Mouse (Mus musculus) embryonic fibroblast, embryonic 13.5 days (primary cell): ENCODE data around the gene Hnrnpul2. TPM values are rescaled to one million over a fixed set of nuclear protein-coding genes. Genes with fewer than 3 reads are reported as not detected.
"Not testable (repeated sequence)": the region's sequence is repeated elsewhere in the genome, so short reads cannot be mapped to it uniquely, and the experiment has no call there.

Experiments used
- H3K27ac ChIP-seq: 2 replicates; pipeline ENCODE4 v1.5.1; 2012; ENCODE audit warnings: low read length, control low read depth, inconsistent platforms; ENCODE audit not compliant: insufficient read depth
- H3K4me1 ChIP-seq: 2 replicates; pipeline ENCODE4 v1.6.1; 2011; ENCODE audit warnings: low read length; ENCODE audit not compliant: control insufficient read depth, insufficient read depth
- H3K4me3 ChIP-seq: 2 replicates; pipeline ENCODE4 v1.5.1; 2011; ENCODE audit warnings: mild to moderate bottlenecking, control low read depth, low read length; ENCODE audit not compliant: insufficient read depth
- CTCF ChIP-seq: IDR thresholded peaks from 2 replicates; pipeline ENCODE4 v1.5.1; 2011; ENCODE audit warnings: mild to moderate bottlenecking, control low read depth, low read length, moderate library complexity, borderline replicate concordance; ENCODE audit not compliant: insufficient read depth
- POLR2A ChIP-seq: IDR thresholded peaks from 2 replicates; pipeline ENCODE4 v1.6.1; 2011; ENCODE audit warnings: low read depth, mild to moderate bottlenecking, control low read depth, low read length, moderate library complexity
- polyA plus RNA-seq: library from polyadenylated mRNA; stranded (reverse); fragments of >200 nt; gene quantifications from 2 replicates; pipeline ENCODE4 v1.2.4, GENCODE M21; 2011; ENCODE audit warnings: low read depth; ENCODE audit not compliant: missing spikeins, insufficient read length

Hnrnpul2 gene
- polyA plus RNA-seq, 1 experiment: 98.7 TPM

DNA sequence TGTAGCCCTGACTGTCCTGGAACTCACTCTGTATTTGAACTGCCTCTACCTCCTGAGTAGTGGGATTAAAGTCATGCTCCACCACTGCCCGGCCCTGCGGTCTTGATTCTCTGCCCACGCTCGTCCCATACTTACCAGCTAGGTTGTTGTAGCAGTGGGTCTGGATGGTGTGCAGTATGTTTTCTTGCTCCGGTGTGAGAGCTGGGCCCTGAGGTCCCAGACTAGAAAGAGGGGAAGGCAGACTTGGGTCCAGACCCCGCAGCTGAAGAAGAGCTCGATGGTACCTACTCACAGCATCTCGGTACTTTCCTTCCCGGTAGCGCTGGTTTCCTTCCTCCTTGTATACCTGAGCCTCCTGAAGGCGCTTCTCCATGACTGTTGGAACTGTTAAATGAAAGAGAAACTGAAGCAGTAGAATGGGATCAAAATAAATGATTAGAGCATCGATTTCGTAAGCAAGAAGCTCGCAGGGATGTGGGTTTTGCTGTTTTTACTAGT is 1.5 kb upstream of the Hnrnpul2 start:
- no peaks in the 10 kb centered on the region; the same call in 1 of the 2 replicates for H3K4me1 ChIP-seq
- H3K4me3 ChIP-seq: peak overlapping the region; percentile 88
- peak overlapping the region; percentile 96 for H3K27ac ChIP-seq
- TF ChIP-seq POLR2A (no peak; the same call in 1 of the 2 replicates), CTCF (no peak)

- H3K4me1 ChIP-seq: no peaks in the 10 kb centered on the region; the same call in 1 of the 2 replicates
- peak within 1 kb of the TSS; percentile 97 for H3K27ac ChIP-seq
- peak; percentile 81 for TF ChIP-seq POLR2A
- TF ChIP-seq CTCF: no peak
- H3K4me3 ChIP-seq: peak within 1 kb of the TSS; percentile 95
These were observed 812 bp upstream of the Hnrnpul2 start, which contains the start of gene Ttc9c for GRCm38 (mm10) chr19:8818801-8819595. Ttc9c (minus strand) TSS chr19:8819333.

DNA sequence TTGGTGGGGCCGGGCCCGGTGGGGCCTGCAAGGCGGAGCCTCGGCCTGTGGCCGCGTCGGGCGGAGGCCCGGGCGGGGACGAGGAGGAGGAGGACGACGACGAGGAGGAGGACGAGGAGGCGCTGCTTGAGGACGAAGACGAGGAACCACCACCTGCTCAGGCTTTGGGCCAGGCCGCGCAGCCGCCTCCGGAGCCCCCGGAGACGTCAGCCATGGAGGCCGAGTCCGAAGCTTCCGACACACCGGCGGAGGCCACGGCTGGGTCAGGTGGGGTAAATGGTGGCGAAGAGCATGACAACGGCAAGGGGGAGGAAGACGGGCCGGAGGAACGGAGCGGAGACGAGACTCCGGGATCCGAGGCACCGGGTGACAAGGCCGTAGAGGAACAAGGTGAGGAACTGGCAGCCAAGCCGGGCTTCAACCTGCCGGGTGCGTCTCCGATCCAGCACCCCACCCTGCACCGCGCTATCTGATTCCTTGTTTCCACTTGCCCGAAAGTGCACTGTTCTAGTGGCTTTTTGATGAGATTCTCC is 680 bp downstream of the Hnrnpul2 start:
- Histone ChIP-seq H3K4me1 (no peaks in the 10 kb centered on the region), H3K4me3 (peak overlapping the region; percentile 95), H3K27ac (peak overlapping the region; percentile 92)
- TF ChIP-seq POLR2A (no peak), CTCF (no peak)

DNA sequence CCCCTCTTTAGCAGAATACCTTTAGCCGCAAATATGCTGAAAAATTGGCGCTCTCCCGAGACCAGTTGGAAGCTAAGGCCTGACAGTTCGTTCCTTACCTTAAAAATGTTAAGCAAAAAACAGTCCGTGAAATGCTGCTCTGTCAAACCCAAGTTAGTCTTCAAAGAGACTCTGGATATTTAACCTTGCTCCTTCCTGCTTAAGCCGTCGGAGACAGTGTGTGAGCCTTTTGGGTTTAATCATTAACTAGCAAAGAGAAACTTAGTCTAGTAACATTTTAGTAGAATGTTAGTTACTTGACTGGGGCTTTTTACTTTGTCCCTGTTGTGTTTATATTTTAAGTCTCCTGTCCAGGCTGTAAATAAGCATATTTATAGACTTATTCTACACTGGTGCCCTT is 1.3 kb downstream of the Hnrnpul2 start:
- Histone ChIP-seq H3K4me1 (no peaks in the 10 kb centered on the region), H3K27ac (peak overlapping the region; percentile 92; the same call in 1 of the 2 replicates)
- no peak for TF ChIP-seq POLR2A
- no peak for TF ChIP-seq CTCF

GRCm38 (mm10) chr19:8822696-8823095 is 2.9 kb downstream of the Hnrnpul2 start:
- TF ChIP-seq CTCF (no peak), POLR2A (no peak)
- Histone ChIP-seq H3K4me3 (peak overlapping the region; percentile 23), H3K4me1 (no peaks in the 10 kb centered on the region), H3K27ac (no peak overlapping the region)

More for the DNA sequence above, 1.3 kb downstream of the Hnrnpul2 start:
- H3K4me3 ChIP-seq: peak overlapping the region; percentile 95

GRCm38 (mm10) chr19:8829660-8830059 is 9.8 kb downstream of the Hnrnpul2 start, which contains the start of gene AC129217.1:
AC129217.1 (plus strand) TSS chr19:8829773.
- Histone ChIP-seq H3K4me3 (no peak within 1 kb of the TSS), H3K4me1 (no peaks in the 10 kb centered on the region), H3K27ac (no peak within 1 kb of the TSS)
- TF ChIP-seq CTCF (no peak), POLR2A (no peak)

- Histone ChIP-seq H3K27ac (no peak overlapping the region), H3K4me1 (no peaks in the 10 kb centered on the region)
- TF ChIP-seq CTCF (no peak), POLR2A (no peak)
These were observed 10.9 kb downstream of the Hnrnpul2 start for GRCm38 (mm10) chr19:8830664-8831063.

DNA sequence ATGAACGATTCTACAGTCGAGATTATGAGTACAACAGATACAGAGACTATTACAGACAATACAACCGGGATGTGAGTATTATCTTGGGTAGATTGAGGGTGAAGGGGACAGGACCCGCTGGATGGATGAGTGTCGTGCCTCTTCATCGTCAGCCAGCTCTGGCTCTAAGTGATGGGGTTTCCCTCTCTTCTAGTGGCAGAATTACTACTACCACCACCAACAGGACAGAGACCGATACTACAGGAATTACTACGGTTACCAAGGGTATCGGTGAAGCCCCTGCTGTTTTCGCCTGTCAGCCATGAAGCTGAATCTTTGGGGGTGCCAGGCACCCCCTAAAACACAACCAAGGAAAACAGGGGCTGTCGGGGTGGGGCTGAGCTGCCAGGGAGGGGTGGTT is 11.5 kb downstream of the Hnrnpul2 start:
- TF ChIP-seq POLR2A (no peak), CTCF (no peak)
- Histone ChIP-seq H3K4me3 (no peak overlapping the region), H3K4me1 (no peaks in the 10 kb centered on the region), H3K27ac (no peak overlapping the region)

More at GRCm38 (mm10) chr19:8830664-8831063, 10.9 kb downstream of the Hnrnpul2 start:
- no peak overlapping the region for H3K4me3 ChIP-seq

GRCm38 (mm10) chr19:8832971-8833370 is 13.2 kb downstream of the Hnrnpul2 start:
- no peak overlapping the region for H3K4me3 ChIP-seq
- no peaks in the 10 kb centered on the region for H3K4me1 ChIP-seq
- TF ChIP-seq POLR2A (no peak), CTCF (no peak)
- H3K27ac ChIP-seq: no peak overlapping the region

DNA sequence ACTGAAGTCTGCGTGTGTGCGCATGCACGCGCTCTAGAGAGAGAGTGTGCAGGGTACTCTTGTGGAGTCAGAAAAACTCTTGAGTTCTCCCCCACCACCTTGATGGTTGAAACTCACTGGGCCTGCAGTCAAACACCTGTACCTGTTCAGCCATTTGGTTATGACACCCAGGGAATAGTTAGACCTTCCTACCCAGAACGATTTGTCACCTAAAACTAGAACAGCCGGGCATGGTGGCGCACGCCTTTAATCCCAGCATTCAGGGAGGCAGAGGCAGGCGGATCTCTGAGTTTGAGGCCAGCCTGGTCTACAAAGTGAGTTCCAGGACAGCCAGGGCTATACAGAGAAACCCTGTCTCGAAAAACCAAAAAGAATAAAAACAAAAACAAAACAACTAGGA is 16.5 kb downstream of the Hnrnpul2 start:
- not testable (repeated sequence) for H3K4me1 ChIP-seq, H3K4me3 ChIP-seq, H3K27ac ChIP-seq
